Mouse (Mus musculus): ENCODE results near the gene Adgre1. TPM values are rescaled to one million over a fixed set of nuclear protein-coding genes. Genes with fewer than 3 reads are reported as not detected.

Gene Adgre1
- polyA plus RNA-seq, 1 experiment from 2014 or later: 3.5 TPM

- Histone ChIP-seq H3K27me3 (ENCODE audit: control insufficient read depth, insufficient read depth, low read depth, low read length) (no peaks in the 10 kb centered on the region), H3K9ac (ENCODE audit: low read depth, low read length) (peak overlapping the region; percentile 54; the same call in 1 of the 2 replicates), H3K27ac (ENCODE audit: low read length) (no peak overlapping the region), H3K4me3 (ENCODE audit: low read depth, low read length) (no peak overlapping the region), H3K4me1 (ENCODE audit: control insufficient read depth, insufficient read depth, low read length) (no peaks in the 10 kb centered on the region), H3K9me3 (replicated peaks; ENCODE audit: control insufficient read depth, low read length, poor library complexity, severe bottlenecking) (no peaks in the 10 kb centered on the region), H3K4me2 (ENCODE audit: low read length) (peak overlapping the region; percentile 27), H3K36me3 (ENCODE audit: control insufficient read depth, insufficient read depth, low read length) (no peaks in the 10 kb centered on the region)
- ATAC-seq: peak; percentile 90
- 12% methylated on average over 11 of the region's 11 CpGs for WGBS
Observed at GRCm38 (mm10) chr17:57335673-57336303, 22.7 kb upstream of the Adgre1 start.

GRCm38 (mm10) chr17:57337996-57338395 lies 20.5 kb upstream of the Adgre1 start:
- Histone ChIP-seq H3K4me1 (ENCODE audit: control insufficient read depth, insufficient read depth, low read length) (no peaks in the 10 kb centered on the region), H3K9ac (ENCODE audit: low read depth, low read length) (no peak overlapping the region), H3K36me3 (ENCODE audit: control insufficient read depth, insufficient read depth, low read length) (no peaks in the 10 kb centered on the region), H3K9me3 (replicated peaks; ENCODE audit: control insufficient read depth, low read length, poor library complexity, severe bottlenecking) (no peaks in the 10 kb centered on the region), H3K4me3 (ENCODE audit: low read depth, low read length) (no peak overlapping the region), H3K27ac (ENCODE audit: low read length) (no peak overlapping the region), H3K4me2 (ENCODE audit: low read length) (no peak overlapping the region), H3K27me3 (ENCODE audit: control insufficient read depth, insufficient read depth, low read depth, low read length) (no peaks in the 10 kb centered on the region)
- WGBS: 77% methylated on average over 10 of the region's 10 CpGs
- ATAC-seq: no peak

- H3K4me3 ChIP-seq (ENCODE audit: low read depth, low read length): no peak overlapping the region
Observed at GRCm38 (mm10) chr17:57339298-57339697, 19.2 kb upstream of the Adgre1 start.

GRCm38 (mm10) chr17:57341568-57341967 lies 16.9 kb upstream of the Adgre1 start:
- WGBS: 81% methylated on average over 4 of the region's 4 CpGs
- ATAC-seq: no peak
- Histone ChIP-seq H3K9ac (ENCODE audit: low read depth, low read length) (no peak overlapping the region), H3K4me2 (ENCODE audit: low read length) (no peak overlapping the region), H3K4me3 (ENCODE audit: low read depth, low read length) (no peak overlapping the region), H3K36me3 (ENCODE audit: control insufficient read depth, insufficient read depth, low read length) (no peaks in the 10 kb centered on the region), H3K27me3 (ENCODE audit: control insufficient read depth, insufficient read depth, low read depth, low read length) (no peaks in the 10 kb centered on the region), H3K27ac (ENCODE audit: low read length) (no peak overlapping the region), H3K4me1 (ENCODE audit: control insufficient read depth, insufficient read depth, low read length) (no peaks in the 10 kb centered on the region), H3K9me3 (replicated peaks; ENCODE audit: control insufficient read depth, low read length, poor library complexity, severe bottlenecking) (no peaks in the 10 kb centered on the region)

More at GRCm38 (mm10) chr17:57339298-57339697, 19.2 kb upstream of the Adgre1 start:
- H3K27me3 ChIP-seq (ENCODE audit: control insufficient read depth, insufficient read depth, low read depth, low read length): no peaks in the 10 kb centered on the region
- H3K27ac ChIP-seq (ENCODE audit: low read length): no peak overlapping the region
- no peaks in the 10 kb centered on the region for H3K9me3 ChIP-seq (replicated peaks; ENCODE audit: control insufficient read depth, low read length, poor library complexity, severe bottlenecking)
- no peak overlapping the region for H3K4me2 ChIP-seq (ENCODE audit: low read length)
- no peaks in the 10 kb centered on the region for H3K4me1 ChIP-seq (ENCODE audit: control insufficient read depth, insufficient read depth, low read length)
- 84% methylated on average over 9 of the region's 9 CpGs for WGBS
- H3K36me3 ChIP-seq (ENCODE audit: control insufficient read depth, insufficient read depth, low read length): no peaks in the 10 kb centered on the region
- no peak for ATAC-seq
- no peak overlapping the region for H3K9ac ChIP-seq (ENCODE audit: low read depth, low read length)

- 65% methylated on average over 2 of the region's 2 CpGs for WGBS
- no peak overlapping the region for H3K4me3 ChIP-seq (ENCODE audit: low read depth, low read length)
- H3K27me3 ChIP-seq (ENCODE audit: control insufficient read depth, insufficient read depth, low read depth, low read length): no peaks in the 10 kb centered on the region
- H3K9me3 ChIP-seq (replicated peaks; ENCODE audit: control insufficient read depth, low read length, poor library complexity, severe bottlenecking): no peaks in the 10 kb centered on the region
- H3K9ac ChIP-seq (ENCODE audit: low read depth, low read length): no peak overlapping the region
- H3K4me1 ChIP-seq (ENCODE audit: control insufficient read depth, insufficient read depth, low read length): no peaks in the 10 kb centered on the region
- H3K27ac ChIP-seq (ENCODE audit: low read length): no peak overlapping the region
- no peaks in the 10 kb centered on the region for H3K36me3 ChIP-seq (ENCODE audit: control insufficient read depth, insufficient read depth, low read length)
- no peak for ATAC-seq
- no peak overlapping the region for H3K4me2 ChIP-seq (ENCODE audit: low read length)
Observed at GRCm38 (mm10) chr17:57344029-57344707, 14.3 kb upstream of the Adgre1 start.

GRCm38 (mm10) chr17:57347017-57347416 lies 11.5 kb upstream of the Adgre1 start:
- H3K4me3 ChIP-seq (ENCODE audit: low read depth, low read length): no peak overlapping the region
- H3K36me3 ChIP-seq (ENCODE audit: control insufficient read depth, insufficient read depth, low read length): no peaks in the 10 kb centered on the region
- WGBS: 73% methylated on average over 6 of the region's 6 CpGs
- no peak overlapping the region for H3K27ac ChIP-seq (ENCODE audit: low read length)
- H3K4me1 ChIP-seq (ENCODE audit: control insufficient read depth, insufficient read depth, low read length): no peaks in the 10 kb centered on the region
- H3K9me3 ChIP-seq (replicated peaks; ENCODE audit: control insufficient read depth, low read length, poor library complexity, severe bottlenecking): no peaks in the 10 kb centered on the region
- no peak for ATAC-seq
- H3K27me3 ChIP-seq (ENCODE audit: control insufficient read depth, insufficient read depth, low read depth, low read length): no peaks in the 10 kb centered on the region
- no peak overlapping the region for H3K4me2 ChIP-seq (ENCODE audit: low read length)
- H3K9ac ChIP-seq (ENCODE audit: low read depth, low read length): no peak overlapping the region

GRCm38 (mm10) chr17:57347781-57348180 lies 10.7 kb upstream of the Adgre1 start:
- ATAC-seq: no peak
- Histone ChIP-seq H3K4me1 (ENCODE audit: control insufficient read depth, insufficient read depth, low read length) (no peaks in the 10 kb centered on the region), H3K36me3 (ENCODE audit: control insufficient read depth, insufficient read depth, low read length) (no peaks in the 10 kb centered on the region), H3K4me2 (ENCODE audit: low read length) (no peak overlapping the region), H3K9me3 (replicated peaks; ENCODE audit: control insufficient read depth, low read length, poor library complexity, severe bottlenecking) (no peaks in the 10 kb centered on the region), H3K27me3 (ENCODE audit: control insufficient read depth, insufficient read depth, low read depth, low read length) (no peaks in the 10 kb centered on the region), H3K9ac (ENCODE audit: low read depth, low read length) (no peak overlapping the region), H3K4me3 (ENCODE audit: low read depth, low read length) (no peak overlapping the region), H3K27ac (ENCODE audit: low read length) (no peak overlapping the region)
- WGBS: 86% methylated on average over 2 of the region's 2 CpGs

GRCm38 (mm10) chr17:57349067-57349466 lies 9.4 kb upstream of the Adgre1 start:
- Histone ChIP-seq H3K4me3 (ENCODE audit: low read depth, low read length) (no peak overlapping the region), H3K9me3 (replicated peaks; ENCODE audit: control insufficient read depth, low read length, poor library complexity, severe bottlenecking) (no peaks in the 10 kb centered on the region), H3K4me2 (ENCODE audit: low read length) (no peak overlapping the region), H3K36me3 (ENCODE audit: control insufficient read depth, insufficient read depth, low read length) (no peaks in the 10 kb centered on the region), H3K27me3 (ENCODE audit: control insufficient read depth, insufficient read depth, low read depth, low read length) (no peaks in the 10 kb centered on the region), H3K27ac (ENCODE audit: low read length) (no peak overlapping the region), H3K9ac (ENCODE audit: low read depth, low read length) (no peak overlapping the region), H3K4me1 (ENCODE audit: control insufficient read depth, insufficient read depth, low read length) (no peaks in the 10 kb centered on the region)
- ATAC-seq: no peak
- 76% methylated on average over 5 of the region's 5 CpGs for WGBS

GRCm38 (mm10) chr17:57350212-57350611 lies 8.3 kb upstream of the Adgre1 start:
- Histone ChIP-seq H3K27ac (ENCODE audit: low read length) (no peak overlapping the region), H3K27me3 (ENCODE audit: control insufficient read depth, insufficient read depth, low read depth, low read length) (no peaks in the 10 kb centered on the region), H3K36me3 (ENCODE audit: control insufficient read depth, insufficient read depth, low read length) (no peaks in the 10 kb centered on the region), H3K4me2 (ENCODE audit: low read length) (no peak overlapping the region), H3K4me3 (ENCODE audit: low read depth, low read length) (no peak overlapping the region), H3K9ac (ENCODE audit: low read depth, low read length) (no peak overlapping the region), H3K4me1 (ENCODE audit: control insufficient read depth, insufficient read depth, low read length) (no peaks in the 10 kb centered on the region), H3K9me3 (replicated peaks; ENCODE audit: control insufficient read depth, low read length, poor library complexity, severe bottlenecking) (no peaks in the 10 kb centered on the region)
- WGBS: 86% methylated on average over 5 of the region's 5 CpGs
- ATAC-seq: no peak

Measured in midbrain, embryonic 16.5 days (tissue).